Mouse (Mus musculus) G1E (cell line): Measurements from ENCODE around the gene Sapcd2. TPM values are rescaled to one million over a fixed set of nuclear protein-coding genes. Genes with fewer than 3 reads are reported as not detected.

Experiments used
- ATAC-seq: 2 replicates; pipeline ENCODE4 v1.8.0; 2016; ENCODE audit warnings: mild to moderate bottlenecking; ENCODE audit not compliant: insufficient number of reproducible peaks, poor library complexity, low FRiP score, severe bottlenecking; ENCODE audit errors: extremely low read depth
- DNase-seq: peaks from one replicate; pipeline ENCODE4 v3.0.0; 2012; ENCODE audit warnings: low spot score
- H3K27me3 ChIP-seq: 2 replicates; pipeline ENCODE4 v1.6.1; 2012; ENCODE audit warnings: mild to moderate bottlenecking, low read length, inconsistent platforms; ENCODE audit not compliant: insufficient read depth
- H3K36me3 ChIP-seq: replicated peaks from 2 replicates; pipeline ENCODE3; 2012; ENCODE audit warnings: mild to moderate bottlenecking, inconsistent platforms
- H3K4me1 ChIP-seq: 2 replicates; pipeline ENCODE4 v1.6.1; 2012; ENCODE audit warnings: low read depth, low read length, inconsistent platforms, mixed read lengths; ENCODE audit not compliant: insufficient read depth
- H3K4me3 ChIP-seq: 2 replicates; pipeline ENCODE4 v1.5.1; 2012; ENCODE audit warnings: low read depth, mild to moderate bottlenecking, inconsistent platforms, low read length, moderate library complexity, mixed read lengths
- H3K9me3 ChIP-seq: replicated peaks from 2 replicates; pipeline ENCODE4 v1.6.1; 2012; ENCODE audit warnings: inconsistent platforms
- CTCF ChIP-seq: IDR thresholded peaks from 2 replicates; pipeline ENCODE4 v1.5.1; 2012; ENCODE audit warnings: low read depth, low read length, inconsistent platforms, mixed read lengths
- GATA1 ChIP-seq: IDR thresholded peaks from 2 replicates; pipeline ENCODE4 v1.6.1; 2012; ENCODE audit warnings: borderline replicate concordance, low read length, inconsistent platforms, mixed read lengths
- GATA2 ChIP-seq: IDR thresholded peaks from 2 replicates; pipeline ENCODE4 v1.6.1; 2012; ENCODE audit warnings: low read depth, low read length, inconsistent platforms, borderline replicate concordance
- POLR2AphosphoS5 ChIP-seq: IDR thresholded peaks from 2 replicates; pipeline ENCODE4 v1.6.1; 2012; ENCODE audit warnings: low read depth, low read length, inconsistent platforms; ENCODE audit not compliant: insufficient replicate concordance
- TAL1 ChIP-seq: conservative IDR thresholded peaks from 2 replicates; pipeline ENCODE4 v1.6.1; 2012; ENCODE audit warnings: low read depth, low read length, inconsistent platforms, mixed read lengths
- polyA plus RNA-seq: library from polyadenylated mRNA; stranded (reverse); fragments of >175 nt; gene quantifications from 2 replicates; pipeline ENCODE4 v1.2.3, GENCODE M21; 2012
- total RNA-seq, 2 experiments: library from RNA; stranded (forward) in 1 of 2; stranded (reverse) in 1 of 2; fragments of 200-1000 nt in 1 of 2; fragments of >200 nt in 1 of 2; fragmentation: Nextera tagmentation in 1 of 2; gene quantifications; 2 replicates each; pipeline ENCODE4 v1.2.3; 2014 to 2017

The Sapcd2 gene
- total and polyA plus RNA-seq, 3 experiments = 9.9 to 108 (median 20.6) TPM

- Histone ChIP-seq H3K4me3 (peak within 1 kb of the TSS; percentile 80), H3K36me3 (peaks cover 68% of the 10 kb centered on the region), H3K27me3 (no peaks in the 10 kb centered on the region), H3K4me1 (peaks cover 53% of the 10 kb centered on the region), H3K9me3 (no peaks in the 10 kb centered on the region)
- no peak for TF ChIP-seq GATA1
- TF ChIP-seq CTCF = no peak
- TF ChIP-seq POLR2AphosphoS5 = no peak
- no peak for TF ChIP-seq TAL1
- TF ChIP-seq GATA2 = no peak
- DNase-seq (peak; percentile 83), ATAC-seq (peak; percentile 47)
Measured at GRCm38 (mm10) chr2:25356208-25357079, 15.7 kb upstream of the Sapcd2 start, which contains the start of gene Dpp7. Gene Dpp7, minus strand, starts transcription at chr2:25356359.

DNA sequence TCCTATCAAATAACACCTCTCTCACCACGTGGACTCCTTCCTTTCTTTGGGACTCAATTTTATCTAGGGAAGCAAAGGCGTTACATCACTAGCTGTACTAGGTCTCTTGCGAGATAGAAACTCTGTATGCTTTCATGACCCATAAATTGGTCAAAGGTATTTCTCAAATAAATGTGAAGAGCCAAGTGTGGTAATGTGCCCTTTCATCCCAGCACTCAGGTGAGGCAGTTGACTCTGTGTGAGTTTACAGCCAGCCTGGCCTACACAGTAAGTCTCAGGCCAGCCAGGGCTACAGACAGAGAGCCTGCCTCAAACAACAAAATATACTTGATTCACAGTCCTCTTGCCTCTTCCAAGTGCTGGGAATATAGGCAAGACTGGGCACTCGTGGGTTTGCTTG, 12.3 kb upstream of the Sapcd2 start:
- H3K9me3 ChIP-seq = no peaks in the 10 kb centered on the region
- peaks cover 68% of the 10 kb centered on the region for H3K36me3 ChIP-seq
- DNase-seq (no peak), ATAC-seq (no peak)
- no peak overlapping the region for H3K4me3 ChIP-seq
- H3K27me3 ChIP-seq = no peaks in the 10 kb centered on the region
- peaks cover 53% of the 10 kb centered on the region for H3K4me1 ChIP-seq
- TF ChIP-seq GATA2 = no peak
- no peak for TF ChIP-seq CTCF
- no peak for TF ChIP-seq TAL1
- no peak for TF ChIP-seq GATA1
- TF ChIP-seq POLR2AphosphoS5 = no peak

- ATAC-seq (no peak), DNase-seq (no peak)
- peaks cover 48% of the 10 kb centered on the region for H3K4me1 ChIP-seq
- H3K27me3 ChIP-seq = no peaks in the 10 kb centered on the region
- H3K36me3 ChIP-seq = peaks cover 61% of the 10 kb centered on the region
- H3K9me3 ChIP-seq = no peaks in the 10 kb centered on the region
- H3K4me3 ChIP-seq = peak overlapping the region; percentile 91; the same call in 1 of the 2 replicates
- TF ChIP-seq POLR2AphosphoS5 = no peak
- TF ChIP-seq GATA2 = no peak
- no peak for TF ChIP-seq CTCF
- no peak for TF ChIP-seq GATA1
- no peak for TF ChIP-seq TAL1
Measured at GRCm38 (mm10) chr2:25363478-25364178, 8.5 kb upstream of the Sapcd2 start.

DNA sequence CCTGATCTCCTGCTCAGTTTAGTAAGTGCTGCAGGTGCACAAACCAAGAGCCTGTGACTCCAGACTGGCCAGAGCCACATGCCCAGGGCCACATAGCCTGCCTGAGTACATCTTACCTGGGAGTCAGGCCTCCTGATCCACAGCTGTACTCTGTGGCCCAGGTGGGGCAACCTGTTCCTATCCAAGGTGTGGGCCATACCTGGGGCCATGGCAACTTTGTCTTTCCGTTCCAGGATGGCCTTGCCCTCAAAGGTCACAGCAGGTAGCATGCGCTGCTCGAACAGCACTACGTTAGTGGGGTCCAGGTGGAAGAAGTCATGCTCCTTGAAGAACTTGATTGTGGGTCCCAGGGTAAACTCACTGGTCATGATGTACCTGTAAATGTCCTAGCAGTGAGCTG, 7.8 kb upstream of the Sapcd2 start:
- Histone ChIP-seq H3K36me3 (peaks cover 56% of the 10 kb centered on the region), H3K4me1 (peaks cover 52% of the 10 kb centered on the region), H3K9me3 (no peaks in the 10 kb centered on the region), H3K27me3 (no peaks in the 10 kb centered on the region), H3K4me3 (peak overlapping the region; percentile 91)
- DNase-seq = no peak
- no peak for ATAC-seq
- TF ChIP-seq GATA1 (no peak), CTCF (no peak), GATA2 (no peak), POLR2AphosphoS5 (no peak), TAL1 (no peak)

GRCm38 (mm10) chr2:25364761-25365090, 7.4 kb upstream of the Sapcd2 start:
- Histone ChIP-seq H3K4me3 (peak overlapping the region; percentile 91), H3K4me1 (peaks cover 54% of the 10 kb centered on the region), H3K9me3 (no peaks in the 10 kb centered on the region), H3K27me3 (no peaks in the 10 kb centered on the region), H3K36me3 (peaks cover 52% of the 10 kb centered on the region)
- ATAC-seq (0 out of 2 replicates have a peak, but pooled peaks have one; percentile 4), DNase-seq (no peak)
- TF ChIP-seq GATA2 (no peak), CTCF (no peak), TAL1 (no peak), GATA1 (no peak), POLR2AphosphoS5 (no peak)

- no peak for TF ChIP-seq GATA1
- no peak for TF ChIP-seq GATA2
- no peak for TF ChIP-seq TAL1
- no peak for TF ChIP-seq POLR2AphosphoS5
- no peak for TF ChIP-seq CTCF
- Histone ChIP-seq H3K4me3 (peak within 1 kb of the TSS; percentile 91), H3K36me3 (peaks cover 47% of the 10 kb centered on the region), H3K9me3 (no peaks in the 10 kb centered on the region), H3K4me1 (peaks cover 59% of the 10 kb centered on the region), H3K27me3 (no peaks in the 10 kb centered on the region)
- peak; percentile 62 for ATAC-seq
- peak; percentile 96 for DNase-seq
Measured at GRCm38 (mm10) chr2:25365091-25365761, 6.9 kb upstream of the Sapcd2 start, which contains the start of gene Uap1l1. Gene Uap1l1, minus strand, starts transcription at chr2:25365682.
